Mouse (Mus musculus) cerebellum, adult 8-10 months (tissue): Measurements from ENCODE around the gene Gnas.

Source experiments
- DNase-seq: peaks from one replicate; pipeline ENCODE4 v3.0.0; 2022

Gene Gnas

DNA sequence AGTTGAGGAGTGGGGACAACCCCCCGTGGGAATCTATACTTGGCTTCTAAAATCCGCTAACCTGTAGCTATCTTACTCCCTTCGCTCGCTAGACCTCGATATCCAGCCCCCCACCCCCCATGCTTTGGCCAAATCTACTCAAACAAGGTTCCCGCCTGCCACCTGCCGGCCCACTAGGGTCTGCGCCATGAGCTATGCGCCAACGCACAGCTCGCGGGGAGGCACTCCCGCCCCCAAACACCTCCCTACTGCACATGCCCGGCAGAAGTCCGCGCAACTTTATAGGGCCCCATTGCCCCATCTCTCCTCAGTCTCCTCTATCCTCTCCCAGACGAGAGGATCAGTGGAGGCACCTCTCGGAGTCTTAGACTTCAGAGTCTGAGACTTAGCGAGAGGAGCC, at the start of gene Gnas:
Gnas (plus strand) TSS at position 310 of the 400 bp plus-strand sequence.
- DNase-seq = no peak

- no peak for DNase-seq
These were observed 41.7 kb upstream of the Gnas start for GRCm38 (mm10) chr2:174242431-174242830.

DNA sequence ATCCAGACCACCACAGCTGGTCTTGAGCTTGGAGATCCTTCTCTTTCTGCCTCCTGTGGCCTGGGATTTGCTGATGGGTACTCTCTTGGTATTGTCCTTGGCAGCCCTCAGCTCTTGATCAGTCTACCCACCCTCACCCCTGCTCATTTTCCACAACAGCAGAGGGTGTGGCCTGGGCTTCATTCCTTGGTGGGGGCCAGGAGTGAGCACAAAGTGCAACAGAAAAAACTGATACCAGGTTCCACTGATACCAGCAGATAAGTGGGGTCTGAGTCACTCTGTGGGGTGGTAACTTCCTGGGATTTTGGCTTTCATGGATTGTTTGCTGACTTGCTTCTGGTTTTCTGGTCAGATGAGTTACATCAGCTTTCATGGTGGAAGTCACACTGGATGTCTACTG, 32.2 kb upstream of the Gnas start:
- no peak for DNase-seq

- no peak for DNase-seq
These were observed 26.8 kb upstream of the Gnas start for GRCm38 (mm10) chr2:174257312-174257711.

GRCm38 (mm10) chr2:174260004-174260403, 24.1 kb upstream of the Gnas start:
- no peak for DNase-seq

DNA sequence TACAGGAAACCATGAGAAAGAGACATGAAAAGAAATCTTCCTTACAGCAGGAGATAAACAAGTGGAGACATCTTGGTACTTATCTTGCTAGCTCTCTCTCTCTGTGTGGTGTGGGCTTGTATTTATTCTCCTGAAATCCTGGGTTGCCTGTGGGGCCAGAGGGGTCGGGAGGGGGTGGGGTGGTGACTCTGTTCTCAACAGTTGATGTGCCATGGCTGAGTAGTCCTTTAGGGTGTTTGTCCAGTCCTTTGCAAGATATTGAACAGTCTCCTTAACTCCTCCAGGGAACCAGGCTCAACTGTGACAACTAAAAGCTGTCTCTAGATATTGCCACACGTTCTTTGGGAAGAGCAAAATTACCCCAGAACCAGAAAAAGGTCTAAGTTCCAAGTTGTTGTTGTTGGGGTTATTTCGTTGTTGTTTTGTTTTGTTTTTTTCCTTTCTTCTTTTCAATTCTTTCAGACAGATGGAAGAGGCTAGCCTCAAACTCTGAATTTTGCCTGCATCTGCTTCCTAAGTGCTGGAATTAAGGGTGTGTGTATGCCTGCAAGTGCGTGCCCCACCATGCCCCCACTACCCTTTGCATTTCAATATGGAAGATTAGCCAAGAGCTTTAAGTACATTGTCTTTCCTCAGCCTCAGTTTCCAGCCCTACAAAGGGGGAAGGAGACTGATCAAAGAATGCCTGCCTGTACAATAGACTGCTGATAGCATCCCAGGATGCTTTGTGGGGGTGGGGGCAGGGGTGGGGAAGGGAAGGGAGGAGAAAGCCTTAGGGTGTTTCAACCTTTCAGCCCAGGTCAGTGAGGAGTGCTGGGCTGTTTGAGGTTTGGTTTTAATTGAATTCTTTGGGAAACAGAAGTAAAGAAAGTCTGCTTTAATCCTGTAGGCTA, 23.0 kb upstream of the Gnas start:
- DNase-seq = no peak

DNA sequence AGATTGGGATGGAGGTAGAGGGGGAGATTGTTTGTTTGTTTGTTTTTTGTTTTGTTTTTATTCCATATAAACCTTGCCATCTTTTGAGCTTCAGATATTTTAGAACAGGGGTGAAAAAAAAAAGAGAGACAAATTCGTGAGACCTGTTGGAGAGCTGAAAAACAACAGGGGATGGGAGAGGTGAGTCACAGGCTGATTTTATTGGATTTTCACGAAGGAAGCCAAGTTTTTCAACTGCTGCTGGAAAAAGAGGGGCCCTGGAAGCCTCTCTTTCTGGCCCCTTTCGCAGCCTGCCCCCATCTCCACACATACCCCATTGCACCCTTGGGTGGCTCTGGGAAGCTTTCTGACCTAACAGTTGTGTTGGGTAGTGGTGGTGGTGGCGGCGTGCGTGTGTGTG, 22.3 kb upstream of the Gnas start:
- no peak for DNase-seq

- no peak for DNase-seq
These were observed 20.9 kb upstream of the Gnas start for GRCm38 (mm10) chr2:174263110-174263815.

DNA sequence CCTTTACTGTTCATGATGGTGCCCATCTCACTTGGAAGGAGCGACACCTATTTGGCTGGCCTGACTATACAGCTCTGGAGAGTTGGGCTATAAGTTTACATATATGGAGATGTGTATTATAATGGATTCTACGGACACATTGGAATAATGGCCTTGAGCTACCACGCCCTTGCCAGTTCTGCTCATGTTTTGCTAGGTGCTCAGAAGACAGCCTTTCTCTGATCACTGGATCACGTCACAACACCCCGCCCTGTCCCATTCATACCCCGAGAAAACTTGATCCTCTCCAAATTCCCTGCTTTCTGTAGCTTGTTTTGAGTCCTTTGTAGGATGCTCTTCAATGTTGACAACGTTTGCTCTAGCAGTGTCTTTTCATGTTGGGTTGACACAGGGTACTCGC, 19.9 kb upstream of the Gnas start:
- no peak for DNase-seq

DNA sequence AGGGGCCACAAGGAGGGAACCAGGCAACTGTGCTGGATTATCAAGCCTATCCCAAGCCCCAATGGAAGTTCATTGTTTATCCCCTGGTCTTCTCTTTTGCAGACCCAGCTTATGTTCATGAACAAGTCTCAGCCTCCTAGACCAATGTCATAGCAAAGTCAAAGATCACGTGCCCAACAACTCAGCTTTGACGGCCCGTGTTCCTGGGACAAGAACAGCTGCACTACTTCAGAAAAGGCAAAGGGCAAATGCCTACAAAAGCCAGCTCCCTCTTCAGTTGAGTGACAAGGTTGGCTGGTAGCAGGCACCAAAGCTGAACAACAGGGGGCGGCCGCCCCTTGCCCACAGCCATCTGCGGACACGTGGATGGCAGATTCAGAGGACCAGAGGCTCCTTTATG, 13.7 kb upstream of the Gnas start:
- no peak for DNase-seq

- DNase-seq = no peak
These were observed 12.7 kb upstream of the Gnas start for GRCm38 (mm10) chr2:174271459-174271858.

- DNase-seq = no peak
These were observed 11.0 kb upstream of the Gnas start for GRCm38 (mm10) chr2:174273131-174273530.

- DNase-seq = no peak
These were observed 10.2 kb upstream of the Gnas start for GRCm38 (mm10) chr2:174273961-174274360.

DNA sequence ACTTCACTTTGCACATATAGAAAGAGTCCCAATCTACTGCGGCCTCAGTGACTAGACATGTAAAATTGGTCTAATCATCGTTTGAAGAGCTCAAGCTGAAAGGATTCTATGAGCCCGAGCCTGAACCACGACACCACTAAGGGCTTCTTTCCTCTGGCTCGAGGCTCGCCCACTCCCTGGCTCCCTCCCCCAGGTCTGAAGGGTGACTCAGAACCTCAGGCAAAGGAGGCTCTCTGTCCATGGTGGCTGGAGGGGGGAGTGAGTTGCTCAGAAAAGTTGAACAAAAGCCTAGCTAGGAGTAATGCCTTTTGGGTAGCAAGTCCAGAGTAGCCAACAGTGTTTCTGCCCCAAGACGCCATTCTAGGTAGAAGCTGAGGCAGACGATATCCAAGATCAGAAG, 4.3 kb upstream of the Gnas start:
- no peak for DNase-seq

- DNase-seq = no peak
These were observed 779 bp upstream of the Gnas start for GRCm38 (mm10) chr2:174283341-174283740.

DNA sequence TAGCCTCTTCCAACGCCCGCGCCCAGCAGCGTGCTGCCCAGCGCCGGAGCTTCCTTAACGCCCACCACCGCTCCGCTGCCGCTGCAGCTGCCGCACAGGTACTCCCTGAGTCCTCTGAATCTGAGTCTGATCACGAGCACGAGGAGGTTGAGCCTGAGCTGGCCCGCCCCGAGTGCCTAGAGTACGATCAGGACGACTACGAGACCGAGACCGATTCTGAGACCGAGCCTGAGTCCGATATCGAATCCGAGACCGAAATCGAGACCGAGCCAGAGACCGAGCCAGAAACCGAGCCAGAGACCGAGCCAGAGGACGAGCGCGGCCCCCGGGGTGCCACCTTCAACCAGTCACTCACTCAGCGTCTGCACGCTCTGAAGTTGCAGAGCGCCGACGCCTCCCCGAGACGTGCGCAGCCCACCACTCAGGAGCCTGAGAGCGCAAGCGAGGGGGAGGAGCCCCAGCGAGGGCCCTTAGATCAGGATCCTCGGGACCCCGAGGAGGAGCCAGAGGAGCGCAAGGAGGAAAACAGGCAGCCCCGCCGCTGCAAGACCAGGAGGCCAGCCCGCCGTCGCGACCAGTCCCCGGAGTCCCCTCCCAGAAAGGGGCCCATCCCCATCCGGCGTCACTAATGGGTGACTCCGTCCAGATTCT, 812 bp downstream of the Gnas start:
- DNase-seq = no peak

DNA sequence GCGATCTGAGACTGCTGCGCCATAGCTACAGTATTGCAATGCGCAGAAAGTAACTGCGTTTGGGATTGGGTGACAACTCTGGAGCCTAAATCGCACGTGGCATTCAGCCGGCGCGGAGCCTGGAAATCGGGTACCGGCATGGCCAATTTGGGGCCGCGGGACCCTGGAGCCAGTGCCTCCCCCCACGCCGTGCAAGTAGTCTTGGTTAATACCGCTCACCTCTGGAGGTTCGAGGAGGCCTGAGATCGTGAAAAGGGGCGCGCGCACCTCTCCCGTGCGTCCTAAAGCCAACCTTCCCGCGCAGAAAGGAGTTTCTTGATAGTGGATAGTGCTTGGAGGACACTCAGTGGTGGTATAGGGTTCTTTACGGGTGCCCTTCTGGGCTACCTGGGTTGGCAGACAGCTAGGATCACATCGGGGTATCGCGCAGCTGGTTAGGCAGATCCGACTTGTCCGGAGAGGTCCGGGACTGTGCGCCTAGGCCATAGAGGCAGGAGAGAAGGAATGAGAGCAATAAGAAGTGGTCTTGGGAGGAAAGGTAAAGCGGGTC, 1.9 kb downstream of the Gnas start:
- no peak for DNase-seq

- DNase-seq = no peak
These were observed 3.8 kb downstream of the Gnas start for GRCm38 (mm10) chr2:174287921-174288320.

DNA sequence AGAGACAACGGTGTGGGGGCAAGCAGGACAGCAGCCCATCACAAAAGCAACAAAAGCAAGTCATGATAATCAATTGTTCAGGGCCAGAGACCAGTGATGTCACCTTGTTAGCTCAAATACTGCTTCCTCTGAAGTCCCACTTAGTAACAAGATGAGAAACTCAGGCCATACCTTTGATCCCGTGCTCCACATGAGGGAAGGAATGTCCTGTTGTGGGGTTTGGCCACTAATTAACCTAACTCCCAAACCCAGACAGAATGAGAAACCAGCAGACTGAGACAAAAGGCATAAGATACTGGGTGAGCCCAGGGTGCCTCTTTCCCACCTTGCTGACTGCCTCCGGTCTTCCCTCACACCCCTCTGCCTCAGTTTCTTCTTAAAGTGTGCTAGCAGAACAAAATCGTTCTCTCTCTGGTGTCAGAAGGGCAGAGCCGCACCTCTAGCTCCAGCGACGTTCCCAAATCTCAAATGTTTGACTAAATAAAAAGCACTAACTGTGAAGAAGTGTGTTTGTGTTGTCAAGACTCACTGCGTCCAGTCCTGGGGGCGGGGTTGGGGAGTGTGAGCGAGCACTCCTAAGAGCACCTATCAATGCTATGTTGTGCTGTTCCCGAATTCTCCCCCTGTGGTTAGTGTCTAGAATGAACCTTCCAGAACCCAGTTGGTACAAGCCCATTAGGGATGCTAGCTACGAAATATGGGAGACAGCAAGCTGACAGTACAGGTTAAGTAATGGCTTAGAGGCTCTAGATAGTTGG, 4.7 kb downstream of the Gnas start:
- no peak for DNase-seq

DNA sequence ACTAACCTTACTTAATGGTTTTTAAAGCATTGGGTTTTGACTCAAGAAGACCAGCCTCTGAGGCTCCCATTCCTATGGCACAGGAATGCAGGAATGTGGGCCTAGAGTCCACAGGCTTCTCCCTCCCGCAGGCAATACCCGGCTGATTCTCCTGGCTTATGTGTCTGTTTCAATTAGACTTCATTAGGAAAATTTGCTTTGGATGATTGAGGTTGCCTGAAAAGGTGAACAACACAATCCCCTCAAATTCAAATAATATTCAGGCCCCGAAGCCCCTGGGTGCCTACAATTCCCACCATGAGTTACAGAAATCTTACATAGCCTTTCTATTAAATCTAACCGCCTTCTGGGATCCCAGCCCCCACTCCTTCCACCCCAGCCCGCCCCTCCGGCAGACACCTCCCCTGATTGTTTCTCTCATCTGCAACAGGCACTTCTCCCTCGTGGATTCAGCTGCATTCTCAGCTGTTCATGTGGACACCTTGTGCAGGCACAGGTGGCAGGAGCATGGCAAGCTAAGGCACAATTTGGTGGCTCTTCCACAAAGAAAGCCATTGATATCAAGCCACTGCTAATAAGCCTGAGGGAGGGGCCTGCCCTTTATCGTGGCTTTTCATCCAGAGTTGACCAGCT, 7.0 kb downstream of the Gnas start:
- no peak for DNase-seq

DNA sequence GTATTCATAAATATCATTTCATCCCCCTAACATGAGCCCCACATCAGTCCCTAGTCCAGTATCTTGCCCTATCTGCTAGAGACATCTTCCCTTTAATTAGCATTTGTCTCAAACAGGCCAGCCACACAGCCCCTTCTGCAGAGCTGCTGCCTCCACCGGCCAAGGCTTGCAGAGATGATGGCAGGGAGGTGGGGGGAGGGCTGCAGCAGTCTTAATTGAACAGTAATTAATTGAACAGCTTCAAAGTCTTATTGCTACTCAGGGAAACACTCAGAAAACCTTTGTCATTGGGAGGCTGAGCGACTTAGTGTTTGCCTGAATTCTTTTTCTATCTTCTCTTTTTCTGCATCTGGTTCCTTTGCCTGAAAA, 7.5 kb downstream of the Gnas start:
- no peak for DNase-seq

- DNase-seq = no peak
These were observed 10.3 kb downstream of the Gnas start for GRCm38 (mm10) chr2:174294457-174294856.
